Mouse (Mus musculus): ENCODE measurements around the gene Tfap2b.

- TF ChIP-seq CTCF (IDR thresholded peaks at IDR 0.05; ENCODE audit: insufficient read depth, low read depth, low read length) (no peak), POLR2A (IDR thresholded peaks at IDR 0.05; ENCODE audit: insufficient read depth, low read depth, low read length) (no peak)
Observed at GRCm38 (mm10) chr1:19241316-19241715, 32.6 kb downstream of the Tfap2b start.

Data from olfactory bulb, adult 2 months (tissue).